Mouse (Mus musculus): ENCODE results near the gene Trmu. TPM values are rescaled to one million over a fixed set of nuclear protein-coding genes. Genes with fewer than 3 reads are reported as not detected.
"Not testable (repeated sequence)": the region's sequence is repeated elsewhere in the genome, so short reads cannot be mapped to it uniquely, and the experiment has no call there.

Gene Trmu
- total RNA-seq (2021): 10 to 100 TPM; 25.0 to 37.2 TPM

DNA sequence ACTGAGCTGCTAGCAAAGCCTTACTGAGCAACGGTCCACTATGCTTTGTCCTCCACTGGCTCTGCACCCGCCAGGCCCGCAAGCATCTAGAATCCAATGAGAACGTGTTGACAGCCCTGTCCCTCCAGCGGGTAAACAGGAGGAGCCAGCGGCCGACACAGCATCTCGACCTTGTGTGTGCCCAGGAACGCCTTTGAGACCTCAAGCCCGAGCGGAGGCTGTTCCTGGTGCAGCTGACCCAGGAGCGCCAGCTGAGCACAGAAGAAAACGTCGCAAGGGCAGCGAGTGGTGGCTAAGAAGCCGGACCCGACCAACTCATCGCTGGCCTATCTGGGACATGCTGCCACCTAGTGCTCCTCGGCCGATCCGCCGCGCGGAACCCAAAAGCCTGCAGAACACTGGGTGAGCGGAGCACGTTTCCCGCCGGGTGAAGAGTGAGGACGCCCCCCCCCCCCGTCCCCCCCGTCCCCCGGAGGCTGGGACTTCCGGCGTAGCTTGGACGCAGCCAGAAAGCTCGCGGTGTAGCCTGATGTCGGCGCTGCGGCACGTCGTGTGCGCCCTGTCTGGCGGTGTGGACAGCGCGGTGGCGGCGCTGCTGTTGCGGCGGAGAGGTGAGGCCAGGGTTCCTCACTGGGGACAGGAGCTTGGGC lies at the start of gene Trmu:
Gene Trmu, plus strand, starts transcription at position 465 of the 650 bp plus-strand sequence.
- DNase-seq (ENCODE audit: extremely low spot score in 1 of 2, low spot score in 1 of 2): peak; percentile 80 to 85

DNA sequence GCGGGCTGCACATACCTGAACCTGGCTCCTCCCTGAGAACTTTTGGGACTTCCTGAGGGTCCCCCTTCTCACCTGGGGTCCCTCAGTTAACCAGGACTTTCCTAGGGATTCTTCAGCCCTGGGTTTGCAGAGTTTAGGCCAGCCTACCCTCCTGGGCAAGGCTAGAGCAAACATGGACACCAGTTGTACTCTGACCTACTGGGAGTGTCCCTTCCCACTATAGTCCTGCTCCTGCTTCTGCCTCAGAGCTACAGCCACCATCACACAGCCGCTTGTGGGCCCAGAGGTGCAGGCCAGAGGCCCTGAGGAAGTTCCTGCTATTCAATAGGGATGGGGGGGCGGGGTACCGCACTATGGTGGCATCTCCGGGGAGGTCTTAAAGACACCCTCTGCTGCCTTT lies 49.6 kb upstream of the Trmu start:
- DNase-seq (ENCODE audit: extremely low spot score in 1 of 2, low spot score in 1 of 2): no peak

DNA sequence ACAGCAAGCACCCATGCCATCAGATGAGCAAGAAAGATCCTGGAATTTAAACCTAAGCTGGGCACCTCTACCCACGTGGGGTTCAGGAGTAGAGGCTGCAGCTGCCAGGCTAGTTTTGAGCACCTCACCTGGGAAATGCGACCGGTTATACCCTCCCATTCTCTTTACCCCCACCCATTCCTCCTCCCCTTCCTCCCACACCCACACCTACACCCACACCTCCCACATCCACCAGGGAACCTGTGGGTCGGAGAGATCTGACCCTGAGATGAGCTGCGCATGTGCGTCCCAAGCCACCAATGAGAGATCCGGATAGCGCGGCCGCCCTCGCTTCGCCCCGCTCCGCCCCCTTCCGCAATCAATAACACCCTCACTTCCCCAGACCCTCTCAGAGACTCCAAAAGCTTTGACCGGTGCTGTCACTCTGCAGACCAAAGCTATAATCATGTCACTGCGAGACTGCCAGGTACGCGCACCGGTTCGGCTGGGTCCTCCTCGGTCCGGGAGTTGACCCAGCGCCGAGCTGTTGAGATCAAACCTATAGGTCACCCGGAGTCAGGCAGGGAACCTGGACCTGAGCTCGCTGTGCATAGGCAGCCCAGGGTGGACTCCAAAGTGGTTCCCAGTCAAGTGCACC lies 47.0 kb upstream of the Trmu start, which contains the start of gene Ttc38:
Gene Ttc38, plus strand, starts transcription at position 353 of the 637 bp plus-strand sequence.
- peak; percentile 64 to 71 for DNase-seq (ENCODE audit: extremely low spot score in 1 of 2, low spot score in 1 of 2)

DNA sequence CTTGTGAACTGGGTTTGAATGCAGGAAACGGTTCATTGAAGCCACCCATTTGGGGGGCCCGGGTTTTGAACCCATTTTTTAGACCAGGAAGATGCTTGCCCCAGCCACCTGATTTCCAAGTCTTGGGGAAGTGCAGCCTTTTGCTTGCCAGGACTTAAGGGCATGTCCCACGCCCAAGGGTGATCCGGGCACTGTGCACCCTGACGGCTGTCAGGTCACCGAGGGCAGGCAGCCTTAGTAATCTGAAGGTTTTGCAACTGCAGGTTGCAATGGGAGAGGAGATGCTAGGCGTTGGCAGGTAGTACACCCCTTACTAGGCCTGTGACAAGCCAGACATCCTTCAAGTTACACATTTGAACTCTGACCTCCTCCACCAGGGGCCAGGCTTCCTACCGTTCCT lies 46.5 kb upstream of the Trmu start:
- no peak for DNase-seq (ENCODE audit: extremely low spot score in 1 of 2, low spot score in 1 of 2)

DNA sequence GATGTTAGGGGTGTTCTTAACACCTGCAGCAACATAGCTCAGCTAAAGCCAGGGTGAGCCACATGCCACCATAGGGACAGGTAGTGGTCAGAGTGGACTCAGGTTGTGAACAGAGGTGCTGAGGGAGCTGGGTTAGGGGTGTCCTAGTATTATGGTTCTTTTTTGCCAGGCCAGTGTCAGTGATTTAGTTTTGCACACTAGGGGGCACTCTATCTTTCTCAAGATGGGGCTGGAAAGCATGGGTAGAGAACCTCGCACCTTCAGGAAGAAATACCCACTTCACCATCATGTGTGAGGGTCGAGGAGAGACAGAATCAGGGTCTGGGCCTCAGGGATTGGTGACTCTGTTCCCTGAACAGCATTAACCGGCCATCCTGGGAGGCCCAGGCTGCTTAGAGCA lies 43.8 kb upstream of the Trmu start:
- no peak for DNase-seq (ENCODE audit: extremely low spot score in 1 of 2, low spot score in 1 of 2)

DNA sequence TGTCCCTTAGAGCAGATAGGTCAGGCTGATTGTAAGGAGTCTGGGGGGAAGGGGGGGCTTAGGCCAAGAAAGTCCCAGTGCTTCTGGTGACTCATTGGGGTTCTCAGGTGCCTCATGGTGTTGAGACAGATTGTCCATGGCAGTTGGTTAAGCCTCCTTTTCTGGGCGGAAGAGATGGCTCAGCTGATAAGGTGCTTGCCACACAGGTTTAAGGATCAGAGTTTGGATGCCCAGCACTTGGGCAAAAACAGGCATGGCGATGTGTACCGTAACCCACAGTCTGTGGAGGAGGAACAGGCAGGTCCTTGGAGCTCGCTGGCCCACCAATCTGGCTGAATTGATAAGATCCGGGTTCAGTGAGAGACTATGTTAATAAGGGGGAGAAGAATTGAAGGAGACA lies 42.2 kb upstream of the Trmu start:
- DNase-seq (ENCODE audit: extremely low spot score in 1 of 2, low spot score in 1 of 2): no peak

DNA sequence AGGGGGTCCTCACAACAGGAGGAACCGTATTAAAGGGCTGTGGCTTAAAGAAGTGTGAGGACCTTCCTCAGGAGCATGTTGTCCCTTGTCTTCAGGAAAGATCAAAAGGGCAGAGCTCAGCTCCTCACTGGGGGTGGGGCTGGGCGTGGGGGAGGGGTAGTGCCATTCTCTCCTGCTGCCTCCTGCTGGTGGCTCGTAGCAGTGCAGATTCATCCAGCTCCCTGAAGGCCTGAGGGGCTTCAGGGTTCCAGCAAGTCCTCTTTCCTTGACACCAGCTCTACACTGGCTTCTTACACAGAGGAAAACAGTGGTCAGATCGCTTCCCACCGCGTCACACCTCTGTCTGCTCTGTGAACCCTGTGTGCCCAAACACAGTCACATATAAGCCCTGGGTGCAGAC lies 38.1 kb upstream of the Trmu start:
- DNase-seq (ENCODE audit: extremely low spot score in 1 of 2, low spot score in 1 of 2): peak in 1 of 2 experiments; percentile 40

DNA sequence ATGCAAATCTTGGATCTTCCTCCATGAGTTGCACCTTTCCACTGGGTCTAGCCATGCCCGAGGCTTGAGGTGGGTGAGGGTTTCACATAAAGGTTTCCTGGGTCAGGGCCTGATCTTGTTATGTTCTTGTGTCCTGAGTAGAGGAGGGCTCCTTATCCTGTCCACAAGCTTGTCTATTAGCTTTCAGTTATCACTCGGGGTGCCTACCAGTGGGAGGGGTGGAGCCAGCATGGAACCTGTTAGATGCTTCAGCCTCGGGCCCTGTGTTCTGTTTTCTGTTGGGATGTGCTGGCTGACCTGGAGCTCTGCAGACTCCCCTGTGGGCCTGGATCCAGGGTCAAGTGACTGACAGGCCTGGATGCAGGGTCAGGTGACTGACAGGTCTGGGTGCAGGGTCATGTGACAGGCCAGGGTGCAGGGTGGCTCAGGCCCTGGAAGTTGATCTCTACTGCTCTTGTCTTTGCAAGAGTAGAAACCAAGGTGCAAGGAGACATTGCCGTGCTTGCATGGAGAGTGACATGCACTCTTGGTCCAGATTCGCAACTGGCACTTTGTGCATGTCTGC lies 37.2 kb upstream of the Trmu start:
- DNase-seq (ENCODE audit: extremely low spot score in 1 of 2, low spot score in 1 of 2): no peak

DNA sequence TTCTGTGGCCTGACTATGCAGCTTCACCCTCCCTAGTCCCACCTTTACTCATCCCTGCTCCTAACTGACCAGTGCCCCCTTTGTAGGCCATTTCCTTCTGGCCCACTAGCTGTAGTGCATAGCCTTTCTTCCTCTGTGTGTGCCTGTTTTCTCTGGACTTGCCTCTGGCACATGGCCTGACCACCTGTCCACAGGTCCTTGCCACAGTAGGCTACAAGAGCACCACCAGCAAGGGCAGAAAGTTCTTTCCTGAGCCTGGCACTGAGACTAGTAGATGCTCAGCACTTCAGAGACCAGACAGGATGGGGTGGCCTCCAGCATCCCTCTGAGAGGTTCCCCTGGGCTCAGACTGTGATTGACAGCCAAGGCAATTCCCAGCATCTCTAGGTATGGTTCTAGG lies 34.0 kb upstream of the Trmu start:
- DNase-seq (ENCODE audit: extremely low spot score in 1 of 2, low spot score in 1 of 2): no peak

DNA sequence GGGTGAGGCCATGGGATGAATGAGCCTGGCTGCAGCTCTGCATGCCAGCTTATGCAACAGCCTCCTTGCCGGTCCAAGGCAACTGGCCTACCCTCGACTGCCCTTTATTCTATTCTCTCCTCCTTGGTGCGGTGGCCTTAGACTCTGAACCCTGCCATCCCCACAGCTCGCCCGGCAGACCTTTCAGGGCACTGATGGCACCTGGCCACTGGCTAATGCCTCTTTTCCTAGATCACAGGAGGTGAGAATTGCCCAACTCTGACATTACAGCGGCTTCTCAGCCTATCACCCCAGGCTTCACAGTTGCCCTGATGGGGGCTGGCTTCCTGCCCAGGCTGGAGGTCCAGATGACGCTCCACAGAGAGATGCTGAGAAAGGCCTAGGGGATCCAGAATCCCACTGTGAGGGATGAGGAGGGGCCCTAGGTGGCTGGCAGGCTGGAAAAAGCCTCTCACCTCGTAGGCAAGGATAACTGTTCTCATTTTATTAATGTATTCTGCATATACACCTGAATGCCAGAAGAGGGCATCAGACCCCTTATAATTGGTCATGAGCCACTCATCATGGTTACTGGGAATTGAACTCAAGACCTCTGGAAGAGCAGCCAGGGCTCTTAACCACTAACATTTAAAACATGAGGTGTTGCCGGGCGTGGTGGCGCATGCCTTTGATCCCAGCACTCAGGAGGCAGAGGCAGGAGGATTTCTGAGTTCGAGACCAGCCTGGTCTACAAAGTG lies 27.3 kb upstream of the Trmu start:
- DNase-seq (ENCODE audit: extremely low spot score in 1 of 2, low spot score in 1 of 2): no peak

DNA sequence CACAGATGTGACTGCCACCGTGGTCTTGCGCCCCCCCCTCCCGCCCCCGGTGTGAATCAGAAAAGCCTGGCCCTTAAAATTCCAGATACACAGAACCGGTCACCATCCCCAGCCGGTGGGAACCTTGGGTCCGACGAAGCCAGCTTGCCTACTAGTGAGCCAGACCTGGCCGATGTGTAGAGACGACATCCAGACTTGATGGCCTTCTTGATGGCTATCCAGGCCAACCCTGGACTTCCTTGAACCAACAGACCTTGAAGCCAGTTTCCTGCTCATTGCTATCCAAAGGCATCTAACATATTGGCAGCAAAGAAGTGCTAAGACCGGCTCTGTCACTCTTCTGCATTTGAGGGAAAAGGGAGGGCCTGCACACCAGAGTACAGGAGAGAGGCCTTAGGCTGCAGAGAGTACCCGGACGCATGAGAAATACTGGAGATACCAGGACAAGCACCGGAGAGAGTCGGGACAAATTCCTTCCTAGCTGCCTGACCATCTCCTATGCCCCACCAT lies 20.1 kb upstream of the Trmu start:
- DNase-seq (ENCODE audit: extremely low spot score in 1 of 2, low spot score in 1 of 2): peak in 1 of 2 experiments; percentile 20

DNA sequence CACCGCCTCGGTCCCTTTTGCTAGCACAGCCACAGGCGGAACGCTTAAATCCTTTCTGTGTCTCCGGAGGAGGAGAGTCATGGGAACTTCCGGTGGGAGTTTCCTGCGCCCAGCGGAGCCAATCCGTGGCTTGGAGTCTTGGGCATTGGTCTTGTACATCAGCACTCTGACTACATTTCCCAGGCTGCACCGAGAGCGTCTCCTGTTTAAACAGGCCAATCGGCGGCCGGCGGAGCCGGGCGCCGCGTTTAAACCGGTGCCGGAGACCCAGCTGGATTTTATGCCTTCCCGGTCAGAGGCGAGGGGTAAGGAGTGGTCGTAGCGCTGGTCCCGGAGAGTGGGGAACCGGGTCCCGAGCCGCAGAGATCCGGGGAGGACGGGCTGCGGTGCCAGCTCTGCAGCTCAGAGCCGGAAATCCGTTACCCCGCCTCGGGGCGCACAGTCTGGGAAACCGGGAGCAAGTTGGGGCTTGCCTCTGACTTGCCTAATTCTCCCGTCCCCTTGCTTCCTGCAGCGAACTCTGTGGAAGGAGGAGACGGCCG lies 19.6 kb upstream of the Trmu start, which contains the start of gene Gtse1:
Gene Gtse1, plus strand, starts transcription at position 256 of the 542 bp plus-strand sequence.
- DNase-seq (ENCODE audit: extremely low spot score in 1 of 2, low spot score in 1 of 2): peak; percentile 83 to 90

DNA sequence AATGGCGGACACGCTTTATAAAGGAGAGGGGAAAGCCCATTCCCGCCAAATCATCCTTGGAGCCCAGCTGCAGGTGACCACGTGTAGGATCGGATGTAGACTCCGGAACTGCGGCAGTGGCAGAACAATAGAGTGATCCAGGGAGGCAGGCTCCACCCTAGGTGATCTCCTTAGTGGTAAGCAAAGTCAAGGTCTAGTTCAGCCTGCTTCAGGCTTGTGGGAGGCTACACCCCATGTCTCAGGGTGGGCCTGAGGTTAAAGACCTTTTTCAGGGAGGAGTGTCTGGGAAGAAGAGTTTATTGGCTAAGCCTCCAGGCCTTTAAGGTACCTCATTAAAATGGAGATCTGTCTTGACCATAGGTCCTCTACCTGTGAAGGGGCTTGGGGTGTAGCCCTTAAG lies 13.2 kb upstream of the Trmu start:
- not testable (repeated sequence) for DNase-seq (ENCODE audit: extremely low spot score in 1 of 2, low spot score in 1 of 2)

DNA sequence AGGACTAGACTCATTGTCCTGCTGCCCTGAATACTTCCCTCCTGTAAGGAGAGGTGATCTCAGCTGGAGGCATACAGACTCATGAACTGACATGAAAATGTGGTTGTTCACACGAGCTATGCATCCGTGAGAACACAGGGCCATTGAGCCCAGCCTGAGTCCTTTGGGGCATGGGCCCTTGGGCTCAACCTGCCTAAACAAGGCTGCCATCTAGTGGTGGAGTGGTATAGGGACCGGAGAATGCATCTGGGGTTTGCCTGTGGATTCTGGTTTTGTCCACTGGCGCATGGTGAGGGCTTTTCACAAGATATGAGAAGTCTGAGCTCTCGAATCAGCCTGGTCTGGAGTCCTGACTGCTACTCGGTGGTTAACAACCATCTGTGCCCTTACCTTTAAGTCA lies 11.4 kb upstream of the Trmu start:
- peak; percentile 52 to 73 for DNase-seq (ENCODE audit: extremely low spot score in 1 of 2, low spot score in 1 of 2)

DNA sequence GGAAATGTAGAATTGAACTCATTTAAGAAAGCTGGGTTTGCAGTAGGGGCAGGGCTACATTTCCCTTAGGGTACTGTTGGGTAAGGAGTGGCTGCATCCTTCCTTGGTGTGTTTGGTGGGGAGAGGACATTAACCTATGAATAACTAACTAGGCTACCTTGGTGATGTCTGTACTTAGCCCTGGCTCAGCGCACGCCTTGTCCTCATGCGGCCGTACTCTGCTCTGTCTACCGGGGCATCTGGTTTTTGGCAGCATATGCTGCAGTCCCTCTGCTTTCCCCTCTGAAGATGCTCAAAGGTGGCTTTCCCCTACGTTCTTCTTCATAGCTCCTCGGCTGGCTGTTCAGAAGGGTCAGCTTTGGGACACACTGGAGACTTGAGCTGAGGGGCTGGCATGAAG lies 1.8 kb upstream of the Trmu start:
- DNase-seq (ENCODE audit: extremely low spot score in 1 of 2, low spot score in 1 of 2): no peak

DNA sequence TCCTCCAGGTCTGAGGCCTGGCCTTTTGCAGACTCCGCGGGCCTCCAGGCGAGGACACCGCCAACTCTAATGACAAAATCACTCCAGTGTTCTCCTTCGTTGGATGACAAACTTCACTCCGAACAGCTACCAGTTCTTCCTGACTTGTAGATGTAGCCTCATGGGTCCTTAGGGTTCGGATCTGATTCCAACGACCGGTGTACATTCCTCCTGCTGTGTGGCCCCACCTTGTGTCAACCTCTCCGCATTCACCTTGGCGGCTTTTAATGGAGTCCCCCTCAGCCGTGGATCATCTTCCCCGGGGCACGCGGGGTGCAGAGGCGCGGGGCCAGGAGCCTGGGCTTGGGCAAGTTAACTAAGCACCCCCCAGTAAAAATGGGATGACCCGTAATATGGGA lies 385 bp downstream of the Trmu start:
- DNase-seq (ENCODE audit: extremely low spot score in 1 of 2, low spot score in 1 of 2): no peak

DNA sequence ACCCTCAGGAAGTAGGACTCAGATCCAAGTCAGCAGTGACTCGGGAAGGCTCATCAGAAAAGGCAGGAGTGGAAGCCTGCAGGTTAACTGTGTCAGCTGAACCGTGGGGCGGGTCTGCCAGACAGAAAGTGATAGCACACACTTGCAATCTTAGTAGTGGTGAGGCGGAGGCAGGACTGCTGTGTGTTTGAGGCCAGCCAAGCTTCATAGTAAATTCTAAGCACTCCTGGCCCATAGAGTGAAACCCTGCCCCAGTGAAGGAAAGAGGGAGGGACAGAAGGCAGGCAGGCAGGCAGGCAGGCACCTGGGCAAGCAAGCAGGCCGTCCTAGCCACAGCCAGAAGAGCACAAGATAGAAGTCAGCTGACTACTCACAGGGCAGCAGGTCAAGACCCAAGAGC lies 6.5 kb downstream of the Trmu start:
- no peak for DNase-seq (ENCODE audit: extremely low spot score in 1 of 2, low spot score in 1 of 2)

DNA sequence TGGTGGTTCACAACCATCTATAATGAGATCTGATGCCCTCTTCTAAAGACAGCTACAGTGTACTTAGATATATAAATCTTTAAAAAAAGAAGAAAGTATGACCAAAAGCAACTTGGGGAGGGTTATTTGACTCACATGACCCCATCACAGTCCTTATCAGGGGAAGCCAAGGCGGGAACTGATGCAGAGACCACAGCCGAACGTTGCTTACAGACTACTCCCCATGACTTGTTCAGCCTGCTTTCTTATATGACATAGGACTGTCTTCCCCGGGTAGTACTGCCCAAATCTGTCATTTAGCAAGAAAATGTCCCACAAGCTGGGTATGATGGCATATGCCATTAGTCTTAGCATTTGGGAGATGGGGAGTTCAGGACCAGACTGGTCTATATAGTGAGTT lies 10.1 kb downstream of the Trmu start:
- no peak for DNase-seq (ENCODE audit: extremely low spot score in 1 of 2, low spot score in 1 of 2)

DNA sequence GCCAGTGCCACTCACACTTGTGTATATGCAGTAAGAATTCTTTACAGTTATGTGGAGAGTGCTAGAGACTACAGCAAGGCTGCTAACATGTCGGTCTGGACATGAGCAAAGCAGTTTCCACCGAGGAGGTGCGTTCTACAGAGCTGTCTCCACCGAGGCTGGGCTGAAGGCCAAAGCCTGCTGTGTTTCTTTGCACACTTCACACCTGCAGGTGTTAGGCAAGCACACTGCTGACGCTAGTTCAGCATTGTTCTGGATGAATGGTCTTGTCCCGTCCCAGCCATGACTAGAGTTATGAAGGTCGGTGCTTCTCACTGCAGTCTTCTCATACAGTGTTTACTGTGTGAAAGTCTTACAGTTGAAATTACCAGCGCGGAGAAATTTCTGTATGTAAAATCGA lies 12.9 kb downstream of the Trmu start:
- DNase-seq (ENCODE audit: extremely low spot score in 1 of 2, low spot score in 1 of 2): no peak

DNA sequence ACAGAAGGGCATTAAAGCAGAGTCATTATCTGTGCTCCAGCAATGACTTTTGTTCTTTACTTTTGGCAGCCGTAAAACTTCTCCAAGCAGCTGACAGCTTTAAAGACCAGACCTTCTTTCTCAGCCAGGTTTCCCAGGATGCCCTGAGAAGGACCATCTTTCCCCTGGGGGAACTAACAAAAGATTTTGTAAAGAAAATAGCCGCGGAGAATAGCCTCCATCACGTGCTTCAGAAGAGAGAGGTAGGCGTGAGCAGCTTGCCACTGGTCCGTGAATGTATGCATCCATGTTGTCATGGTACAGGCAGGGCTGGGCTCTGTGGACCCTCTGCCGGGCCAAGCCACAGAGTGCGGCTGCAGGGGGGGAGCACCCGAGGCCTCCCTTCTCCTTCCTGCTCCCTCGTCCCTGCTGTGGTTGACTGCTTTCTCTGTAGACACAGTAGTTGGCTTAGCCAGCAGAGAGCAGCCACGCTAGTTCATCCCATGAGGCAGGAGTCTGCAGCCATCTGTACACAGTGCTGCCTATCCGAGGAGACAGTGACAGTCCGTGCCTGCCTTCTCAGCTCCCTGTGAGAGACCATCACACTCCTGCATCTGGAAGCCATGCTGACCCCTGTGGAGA lies 13.5 kb downstream of the Trmu start:
- no peak for DNase-seq (ENCODE audit: extremely low spot score in 1 of 2, low spot score in 1 of 2)

Measured in layer of hippocampus, postnatal 25 days (tissue).